Mouse (Mus musculus) lung, postnatal 25 days (tissue): ENCODE measurements at regions not wholly inside any gene's neighbourhood (a gene's known extent, or its start where the extent isn't known, plus 50 kb on each side); places are given as distances from the start of the nearest gene placed in this dataset.

Experiments used
- DNase-seq: peaks from one replicate; pipeline ENCODE4 v3.0.0; 2022; ENCODE audit warnings: low spot score

- no peak for DNase-seq
These were observed 86.7 kb upstream of the N4bp1 start for GRCm38 (mm10) chr8:86971736-86972135.

DNA sequence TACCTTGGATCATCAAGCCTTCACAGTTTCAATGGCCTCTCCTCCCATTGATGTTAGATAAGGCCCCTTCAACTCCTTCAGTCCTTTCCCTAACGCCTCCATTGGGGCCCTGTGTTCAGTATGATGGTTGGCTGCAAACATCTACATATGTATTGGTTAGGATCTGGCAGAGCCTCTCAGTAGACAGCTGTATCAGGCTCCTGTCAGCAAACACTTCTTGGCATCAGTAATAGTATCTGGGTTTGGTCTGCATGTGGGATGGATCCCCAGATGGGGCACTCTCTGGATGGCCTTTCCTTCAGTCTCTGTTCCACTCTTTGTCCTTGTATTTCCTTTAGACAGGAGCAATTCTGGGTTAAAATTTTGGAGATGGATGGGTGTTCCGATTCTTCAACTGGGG, 84.0 kb upstream of the N4bp1 start:
- DNase-seq: no peak

DNA sequence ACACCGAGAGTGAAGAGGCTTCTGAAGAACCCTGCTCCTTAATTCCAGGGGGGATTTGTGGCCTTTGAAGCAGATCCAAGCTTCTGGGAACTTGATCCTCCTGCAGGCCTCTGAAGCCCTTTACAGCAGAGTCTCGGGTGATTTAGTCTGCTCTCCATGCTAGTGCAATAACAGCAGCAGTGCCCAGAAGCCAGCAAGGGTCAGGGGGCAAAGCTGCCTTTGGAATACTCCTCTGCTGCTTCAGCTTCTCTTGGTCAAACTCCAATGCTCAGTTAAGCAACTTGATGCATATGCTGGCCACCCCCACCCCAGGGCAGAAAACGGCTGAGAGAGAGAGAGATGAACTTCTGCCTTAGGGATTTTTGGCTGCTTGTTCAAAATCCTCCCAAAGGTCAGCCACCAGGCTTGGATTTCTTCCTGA, 82.8 kb upstream of the N4bp1 start:
- no peak for DNase-seq

DNA sequence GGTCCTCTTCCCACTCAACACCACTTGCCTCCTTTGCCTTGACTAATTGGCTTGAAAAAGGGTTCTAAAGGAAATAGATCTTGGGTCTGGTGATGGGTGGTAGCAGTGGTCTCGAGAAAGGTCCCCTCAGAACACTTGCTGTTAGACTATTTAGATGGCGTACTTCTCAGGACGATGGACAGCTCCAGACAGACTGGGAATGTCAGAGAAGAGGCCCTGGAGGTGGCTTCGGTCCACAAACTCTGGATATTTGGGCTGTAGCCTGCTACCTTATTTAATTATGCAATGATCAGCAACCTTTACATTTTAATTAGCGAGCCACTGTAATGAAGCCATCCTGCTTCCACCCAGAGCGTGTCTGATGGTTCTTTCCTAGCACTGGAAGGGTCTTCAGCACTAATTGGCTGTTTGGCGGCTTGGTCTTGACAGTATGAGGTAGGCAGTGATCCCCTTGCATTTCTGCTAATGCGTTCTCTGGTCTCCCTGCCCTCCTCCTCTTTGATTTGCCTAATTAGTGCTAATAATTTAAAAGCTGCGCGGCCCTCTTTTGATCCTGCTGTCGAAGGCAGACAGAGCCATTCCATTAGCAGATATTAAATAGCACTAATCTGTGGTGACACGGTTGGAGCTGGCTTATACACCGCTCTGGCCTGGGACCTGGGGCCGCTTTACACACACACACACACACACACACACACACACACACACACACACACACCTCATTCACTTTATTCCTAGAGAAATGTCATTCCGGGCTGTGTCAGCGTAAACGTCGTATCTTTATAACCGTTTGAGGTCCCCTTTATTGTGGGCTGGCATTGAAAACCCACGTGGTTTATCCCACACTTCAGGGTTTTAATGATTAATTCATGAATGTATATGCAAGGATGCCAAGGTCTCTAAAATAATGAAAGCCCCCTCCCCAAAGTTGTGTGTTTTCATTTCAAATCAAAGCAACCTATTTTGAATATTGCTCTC, 76.4 kb upstream of the N4bp1 start:
- no peak for DNase-seq
